Mouse (Mus musculus) adrenal gland, postnatal 14 days (tissue): ENCODE data around the gene Tsx. TPM values are rescaled to one million over a fixed set of nuclear protein-coding genes. Genes with fewer than 3 reads are reported as not detected.

Experiments used
- total RNA-seq: library from RNA; stranded (reverse); gene quantifications from 2 replicates; pipeline ENCODE4 v1.2.3, GENCODE M21; 2021

Tsx gene
- total RNA-seq, 1 experiment from 2014 or later, result not detected

Other genes with a start within 250 kb of the Tsx start
- gene Nap1l2, start 227.8 kb upstream of the Tsx start, total RNA-seq, result 0.96 and 1.2 TPM in 2 replicates
- gene Cdx4, start 93.1 kb upstream of the Tsx start, total RNA-seq, result not detected in 2 replicates
- gene Chic1, start 58.0 kb upstream of the Tsx start, total RNA-seq, result 5.5 and 5.7 TPM in 2 replicates
- not detected in 2 replicates for gene Gm26992, start 7.5 kb downstream of the Tsx start, total RNA-seq
- not detected in 2 replicates for gene Zcchc13, start 216.1 kb downstream of the Tsx start, total RNA-seq